Mouse (Mus musculus) frontal cortex, postnatal 14 days (tissue): ENCODE measurements at regions not wholly inside any gene's neighbourhood (a gene's known extent, or its start where the extent isn't known, plus 50 kb on each side); places are given as distances from the start of the nearest gene placed in this dataset.

Experiments used
- DNase-seq, 2 experiments: peaks; one replicate each; pipeline ENCODE4 v3.0.0; 2022; ENCODE audit warnings: low spot score in 2 of 2

- no peak for DNase-seq
Observed at GRCm38 (mm10) chr9:88068881-88069304, 258.1 kb upstream of the Nt5e start.

GRCm38 (mm10) chr9:88069834-88070233 is 257.2 kb upstream of the Nt5e start:
- DNase-seq = no peak

GRCm38 (mm10) chr9:88073165-88073564 is 253.8 kb upstream of the Nt5e start:
- peak; percentile 8 to 59 for DNase-seq

GRCm38 (mm10) chr9:88073579-88073978 is 253.4 kb upstream of the Nt5e start:
- DNase-seq = no peak

GRCm38 (mm10) chr9:88082931-88083479 is 244.0 kb upstream of the Nt5e start:
- no peak for DNase-seq

- no peak for DNase-seq
Observed at GRCm38 (mm10) chr9:88085181-88085816, 241.7 kb upstream of the Nt5e start.

- DNase-seq = no peak
Observed at GRCm38 (mm10) chr9:88085866-88086265, 241.1 kb upstream of the Nt5e start.

GRCm38 (mm10) chr9:88091781-88092527 is 235.0 kb upstream of the Nt5e start:
- no peak for DNase-seq

- no peak for DNase-seq
Observed at GRCm38 (mm10) chr9:88092561-88092960, 234.4 kb upstream of the Nt5e start.

GRCm38 (mm10) chr9:88113094-88113493 is 213.9 kb upstream of the Nt5e start:
- no peak for DNase-seq

GRCm38 (mm10) chr9:88120536-88120935 is 206.5 kb upstream of the Nt5e start:
- no peak for DNase-seq

GRCm38 (mm10) chr9:88120963-88121570 is 205.9 kb upstream of the Nt5e start:
- DNase-seq = no peak

- no peak for DNase-seq
Observed at GRCm38 (mm10) chr9:88124322-88125005, 202.5 kb upstream of the Nt5e start.

- no peak for DNase-seq
Observed at GRCm38 (mm10) chr9:88163025-88163780, 163.8 kb upstream of the Nt5e start.

- no peak for DNase-seq
Observed at GRCm38 (mm10) chr9:88177575-88178254, 149.3 kb upstream of the Nt5e start.

- no peak for DNase-seq
Observed at GRCm38 (mm10) chr9:88181189-88181994, 145.6 kb upstream of the Nt5e start.

GRCm38 (mm10) chr9:88207378-88207777 is 119.6 kb upstream of the Nt5e start:
- DNase-seq = no peak

- no peak for DNase-seq
Observed at GRCm38 (mm10) chr9:88208022-88208421, 119.0 kb upstream of the Nt5e start.

GRCm38 (mm10) chr9:88214758-88215157 is 112.2 kb upstream of the Nt5e start:
- no peak for DNase-seq

GRCm38 (mm10) chr9:88220360-88220759 is 106.6 kb upstream of the Nt5e start:
- DNase-seq = no peak
